Mouse (Mus musculus) adrenal gland, postnatal 36 days (tissue): ENCODE measurements around the gene Crybb1. TPM values are rescaled to one million over a fixed set of nuclear protein-coding genes. Genes with fewer than 3 reads are reported as not detected.

Experiments
- DNase-seq, 2 experiments: peaks; one replicate each; pipeline ENCODE4 v3.0.0; 2021; ENCODE audit warnings: mixed read lengths in 1 of 2
- total RNA-seq, 2 experiments: library from RNA; stranded (reverse); gene quantifications; 2 replicates each; pipeline ENCODE4 v1.2.3; 2021

Crybb1 gene
- total RNA-seq, 2 experiments from 2014 or later = 3.4 to 3.9 TPM

- DNase-seq = peak; percentile 58 to 71
Observed at GRCm38 (mm10) chr5:112302310-112302709, 46.7 kb downstream of the Crybb1 start.

- DNase-seq = no peak
Observed at GRCm38 (mm10) chr5:112305842-112306241, 50.2 kb downstream of the Crybb1 start.

GRCm38 (mm10) chr5:112313222-112313885 lies 57.7 kb downstream of the Crybb1 start:
- no peak for DNase-seq

GRCm38 (mm10) chr5:112316468-112316867 lies 60.9 kb downstream of the Crybb1 start:
- no peak for DNase-seq

GRCm38 (mm10) chr5:112317328-112317727 lies 61.7 kb downstream of the Crybb1 start:
- DNase-seq = peak in 1 of 2 experiments; percentile 49

Other genes with a start within 250 kb of the Crybb1 start
- gene Cryba4, start 3.3 kb upstream of the Crybb1 start, total RNA-seq = 10 to 100 TPM; 55.5 to 60.8 TPM
- gene Tpst2, start 20.9 kb downstream of the Crybb1 start, total RNA-seq = 100 to 1,000 TPM; 198 to 275 TPM
- gene Tfip11, start 70.5 kb downstream of the Crybb1 start, total RNA-seq = 10 to 100 TPM; 36.3 to 37.8 TPM
- 10 to 100 TPM; 35.5 to 63.7 TPM for gene Srrd, start 87.2 kb downstream of the Crybb1 start, total RNA-seq
- gene Hps4, start 87.3 kb downstream of the Crybb1 start, total RNA-seq = 10 to 100 TPM; 29.4 to 49.4 TPM
- gene Gm6583, start 100.2 kb downstream of the Crybb1 start, total RNA-seq = not detected
- gene Asphd2, start 139.1 kb downstream of the Crybb1 start, total RNA-seq = 1 to 10 TPM; 1.9 to 2.4 TPM
- gene Gm6588, start 193.6 kb downstream of the Crybb1 start, total RNA-seq = not detected